Mouse (Mus musculus) megakaryocyte, embryonic 14.5 days (primary cell): ENCODE data around the gene Rapgef4.

Source experiments
- FLI1 ChIP-seq: IDR thresholded peaks from 2 replicates; pipeline ENCODE4 v1.6.1; 2012; ENCODE audit warnings: low read length, inconsistent platforms, mixed read lengths
- GATA1 ChIP-seq: IDR thresholded peaks from 3 replicates; pipeline ENCODE4 v1.6.1; 2012; ENCODE audit warnings: mixed read lengths, low read length, inconsistent platforms, borderline replicate concordance

DNA sequence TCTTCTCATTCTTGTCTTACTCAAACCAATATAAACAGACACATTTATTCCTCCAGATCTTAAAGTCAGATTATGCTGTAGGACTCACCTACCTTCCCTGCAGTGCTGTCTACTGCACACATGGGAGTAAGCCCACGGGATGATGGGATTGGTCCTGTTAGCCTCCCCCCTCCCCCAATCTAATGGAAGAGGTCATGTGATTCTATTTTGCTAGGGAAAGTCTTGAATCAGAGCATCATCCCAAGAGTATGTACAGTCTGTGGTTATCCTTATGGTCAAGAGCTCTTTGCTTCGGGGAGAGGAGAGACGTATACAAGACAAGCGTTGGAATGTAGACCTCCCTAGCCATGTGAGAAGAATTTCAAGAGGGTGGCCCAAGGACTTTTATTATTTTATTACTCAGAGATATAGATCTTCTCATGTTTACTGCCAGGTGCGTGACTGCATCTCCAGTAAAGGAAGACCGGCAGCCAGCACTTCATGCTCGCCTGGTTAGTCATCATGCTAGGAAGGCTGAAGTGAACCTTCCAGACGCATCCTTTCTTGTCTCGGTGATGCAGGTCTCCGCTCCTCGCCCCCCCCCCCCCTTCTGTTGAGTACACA, 308.0 kb downstream of the Rapgef4 start:
- TF ChIP-seq GATA1: no peak
- TF ChIP-seq FLI1: no peak
